Mouse (Mus musculus): ENCODE data around the gene Vip.

The Vip gene

DNA sequence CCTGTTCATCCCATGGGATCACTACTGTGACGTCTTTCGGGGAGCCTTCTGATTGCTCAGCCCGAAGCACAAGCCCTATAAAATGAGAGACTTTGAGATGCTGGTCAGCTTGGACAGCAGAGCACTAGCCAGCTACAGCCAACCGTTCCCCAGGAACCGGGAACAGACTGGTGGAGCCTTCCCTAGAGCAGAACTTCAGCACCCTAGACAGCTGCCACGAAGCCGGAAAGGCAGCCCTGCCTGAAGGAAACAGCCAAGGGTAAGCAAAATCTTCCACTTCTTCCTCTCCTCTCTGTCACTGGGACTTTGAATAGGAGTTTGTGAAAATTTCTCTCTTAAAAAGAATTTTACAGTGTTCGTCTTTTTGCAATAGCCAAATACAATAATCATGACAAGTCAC lies at the start of gene Vip:
Gene Vip (plus strand): TSS at position 107 of the 400 bp plus-strand sequence.
- DNase-seq (ENCODE audit: low spot score): no peak

GRCm38 (mm10) chr10:5591061-5591460 lies 48.0 kb upstream of the Vip start:
- DNase-seq (ENCODE audit: low spot score): no peak

GRCm38 (mm10) chr10:5591996-5592395 lies 47.0 kb upstream of the Vip start:
- no peak for DNase-seq (ENCODE audit: low spot score)

GRCm38 (mm10) chr10:5593464-5593863 lies 45.6 kb upstream of the Vip start, which contains the start of gene Myct1:
Gene Myct1 (plus strand): TSS chr10:5593775.
- no peak for DNase-seq (ENCODE audit: low spot score)

GRCm38 (mm10) chr10:5594457-5594856 lies 44.6 kb upstream of the Vip start:
- no peak for DNase-seq (ENCODE audit: low spot score)

DNA sequence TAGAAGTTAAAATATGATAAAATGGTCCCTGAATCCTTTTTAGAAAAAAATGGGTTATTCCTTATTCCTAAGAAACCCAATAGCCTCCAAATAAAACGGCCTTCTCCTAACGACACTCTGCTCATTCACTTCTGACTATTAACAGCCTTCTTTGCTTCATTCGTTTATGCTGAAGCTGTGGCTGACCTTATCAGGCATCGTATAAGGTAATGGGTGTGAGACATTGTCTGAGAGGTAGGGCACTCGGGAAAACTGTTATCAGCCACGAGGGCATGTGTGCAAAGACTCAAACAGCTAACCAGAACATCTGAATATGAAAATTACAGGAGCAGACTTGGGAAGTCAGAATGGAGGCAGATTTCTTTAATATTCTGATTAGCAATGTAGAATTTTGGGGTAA lies 42.5 kb upstream of the Vip start:
- no peak for DNase-seq (ENCODE audit: low spot score)

- peak; percentile 55 for DNase-seq (ENCODE audit: low spot score)
Observed at GRCm38 (mm10) chr10:5600123-5600522, 38.9 kb upstream of the Vip start.

DNA sequence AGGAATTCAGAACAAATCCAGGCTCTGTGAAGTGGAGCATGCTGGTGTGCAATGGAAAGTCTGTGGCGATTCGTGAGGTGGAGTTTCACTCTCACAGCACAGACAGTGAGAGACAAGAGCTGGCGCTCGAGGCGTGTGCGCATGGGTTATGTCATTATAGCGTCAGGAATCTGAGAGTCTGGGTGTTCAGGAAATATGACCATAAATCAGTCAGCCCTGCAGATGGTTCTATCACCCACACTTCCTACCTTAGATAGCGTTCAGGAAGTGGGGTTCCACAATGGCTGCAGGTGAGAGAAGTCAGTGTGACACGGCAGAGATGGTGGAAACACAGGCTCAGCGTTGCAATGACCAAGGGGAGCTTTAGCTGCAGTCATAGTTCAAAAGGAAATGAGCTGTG lies 35.5 kb upstream of the Vip start:
- DNase-seq (ENCODE audit: low spot score): no peak

GRCm38 (mm10) chr10:5604371-5604770 lies 34.6 kb upstream of the Vip start:
- no peak for DNase-seq (ENCODE audit: low spot score)

GRCm38 (mm10) chr10:5608874-5609273 lies 30.1 kb upstream of the Vip start:
- DNase-seq (ENCODE audit: low spot score): no peak

- no peak for DNase-seq (ENCODE audit: low spot score)
Observed at GRCm38 (mm10) chr10:5615186-5616040, 23.6 kb upstream of the Vip start.

GRCm38 (mm10) chr10:5626268-5626667 lies 12.8 kb upstream of the Vip start:
- DNase-seq (ENCODE audit: low spot score): no peak

- DNase-seq (ENCODE audit: low spot score): no peak
Observed at GRCm38 (mm10) chr10:5633672-5634200, 5.3 kb upstream of the Vip start.

DNA sequence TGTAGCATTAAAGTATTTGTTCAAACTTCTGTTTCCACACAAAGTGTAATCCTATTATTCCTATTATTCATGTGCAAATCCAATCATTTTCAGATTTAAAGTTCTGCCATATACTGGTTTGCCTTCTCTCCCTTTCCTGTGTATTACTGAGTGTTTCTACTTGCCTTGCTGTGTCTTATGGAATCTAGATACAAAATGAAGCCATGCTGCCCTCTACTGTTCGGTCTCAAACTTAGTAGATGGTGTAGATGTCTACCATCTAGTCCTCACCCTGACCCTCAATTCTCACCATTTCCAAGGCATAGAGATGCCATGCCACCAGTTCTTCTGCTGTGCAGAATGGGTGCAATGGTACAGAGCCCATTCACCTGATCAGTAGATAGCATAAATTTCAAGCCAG lies 4.7 kb upstream of the Vip start:
- no peak for DNase-seq (ENCODE audit: low spot score)

- DNase-seq (ENCODE audit: low spot score): no peak
Observed at GRCm38 (mm10) chr10:5637322-5637721, 1.7 kb upstream of the Vip start.

DNA sequence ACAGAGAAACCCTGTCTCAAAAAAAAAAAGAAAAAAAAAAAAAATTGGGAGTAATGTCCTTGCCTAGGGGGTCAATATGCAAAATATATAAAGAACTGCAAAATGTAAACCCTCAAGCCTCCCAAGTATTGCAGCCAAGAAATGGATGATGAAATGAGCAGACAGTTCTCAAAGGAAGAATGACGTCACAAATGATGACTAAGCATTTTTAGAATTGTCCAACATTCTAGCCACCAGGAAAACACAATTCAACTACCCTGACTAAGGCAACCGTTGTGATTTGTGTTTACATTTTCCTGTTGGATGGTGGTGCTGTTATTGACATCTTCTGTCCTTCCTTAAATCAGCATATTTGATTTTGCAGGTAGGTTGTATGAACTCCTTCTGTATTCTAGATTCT lies 42.3 kb downstream of the Vip start:
- DNase-seq (ENCODE audit: low spot score): no peak

- DNase-seq (ENCODE audit: low spot score): no peak
Observed at GRCm38 (mm10) chr10:5685608-5686007, 46.6 kb downstream of the Vip start.

DNA sequence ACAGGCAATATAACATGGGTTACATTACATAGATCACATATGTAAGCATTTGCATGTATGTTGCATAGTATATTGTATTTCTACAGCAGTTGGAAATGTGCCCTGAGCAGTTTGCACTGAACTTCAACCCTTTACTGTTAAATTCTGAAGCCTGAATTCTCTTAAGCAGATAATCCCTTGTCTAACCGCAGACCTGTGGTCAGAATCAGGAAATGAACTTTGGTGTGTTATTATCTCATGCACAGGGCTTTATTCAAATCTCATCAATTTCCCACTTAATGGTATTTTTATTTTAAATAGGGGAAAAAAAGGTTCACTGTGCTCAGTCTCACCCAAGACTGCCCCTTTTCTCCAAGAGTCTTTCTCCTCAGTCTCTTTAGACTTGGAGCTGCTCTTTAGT lies 55.3 kb downstream of the Vip start:
- no peak for DNase-seq (ENCODE audit: low spot score)

Data from urinary bladder, postnatal 25 days (tissue).